Mouse (Mus musculus) large intestine, adult 2 months (tissue): ENCODE measurements at regions not wholly inside any gene's neighbourhood (a gene's known extent, or its start where the extent isn't known, plus 50 kb on each side); places are given as distances from the start of the nearest gene placed in this dataset.
A peak's percentile ranks its signal among the peaks of the same experiment; 100 is the strongest.
"Not testable (repeated sequence)": the region's sequence is repeated elsewhere in the genome, so short reads cannot be mapped to it uniquely, and the experiment has no call there.

Experiments
- DNase-seq: peaks from one replicate; pipeline ENCODE4 v3.0.0-alpha.2; 2012; ENCODE audit warnings: low read depth, low spot score
- WGBS: fragments of 180-500 bp; shearing (Covaris S2); methylation state at CpG from one replicate; pipeline ENCODE4 v1.1.7; 2018; 5-methylcytosine and 5-hydroxymethylcytosine counted together

DNA sequence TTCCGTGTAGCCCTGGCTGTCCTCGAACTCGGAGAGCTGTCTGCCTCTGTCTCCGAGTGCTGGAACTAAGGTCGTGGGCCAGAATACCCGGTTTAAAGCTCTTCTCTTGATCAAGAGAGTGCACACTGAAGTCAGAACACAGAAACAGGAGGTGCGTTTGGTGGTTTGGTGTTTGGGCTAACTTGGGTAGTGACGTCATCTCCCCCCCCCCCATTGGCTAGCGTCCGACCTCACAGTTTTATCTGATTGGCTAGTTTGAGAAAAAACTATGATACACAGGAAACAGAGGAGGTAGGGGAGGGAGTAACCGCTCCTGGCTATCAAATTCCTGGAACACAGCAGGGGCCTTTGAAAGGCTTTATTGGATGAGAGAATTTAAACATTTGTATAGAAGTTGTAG, 60.2 kb upstream of the Pim1 start:
- WGBS = 79% methylated on average over 11 of the region's 11 CpGs
- DNase-seq = no peak

DNA sequence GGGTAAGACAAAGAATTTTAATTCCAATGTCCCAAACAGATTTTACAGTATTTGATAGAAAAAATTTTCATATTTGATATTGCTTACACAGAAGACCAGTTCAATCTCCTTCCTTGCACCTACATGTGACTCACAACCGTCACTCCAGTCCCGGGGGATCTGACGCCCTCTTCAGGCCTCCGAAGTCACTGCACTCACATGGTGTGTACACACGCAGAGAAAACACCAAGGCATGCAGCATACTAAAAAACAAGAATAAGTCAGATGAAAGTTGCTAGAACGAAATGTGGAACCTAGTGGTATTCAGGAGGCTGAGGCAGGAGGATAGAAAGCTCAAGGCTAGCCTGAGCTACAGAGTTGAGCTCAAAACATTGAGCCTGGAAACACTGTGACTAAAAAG, 59.7 kb upstream of the Pim1 start:
- WGBS = 96% methylated on average over 6 of the region's 6 CpGs
- no peak for DNase-seq

- WGBS = 58% methylated on average over 8 of the region's 8 CpGs
- no peak for DNase-seq
Observed at GRCm38 (mm10) chr17:29431553-29432297, 58.8 kb upstream of the Pim1 start.

DNA sequence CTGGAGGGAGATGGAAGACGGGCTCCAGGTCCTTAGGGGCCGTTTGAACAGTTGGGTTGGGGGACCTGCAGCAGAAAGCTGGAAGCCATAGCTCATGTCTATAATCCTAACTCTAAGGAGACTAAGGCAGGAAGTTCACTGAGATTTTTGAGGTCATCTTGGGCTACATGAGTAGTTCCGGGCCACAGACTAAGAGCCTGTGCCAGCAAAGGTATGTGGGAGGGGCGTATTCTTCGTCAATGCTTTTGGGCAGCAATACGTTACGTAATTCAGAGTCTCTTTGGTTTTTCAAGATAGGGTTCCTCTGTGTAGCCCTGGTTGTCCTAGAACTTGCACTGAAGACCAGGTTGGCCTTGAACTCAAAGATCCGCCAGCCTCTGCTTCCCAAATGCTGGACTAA, 57.9 kb upstream of the Pim1 start:
- WGBS = 92% methylated on average over 8 of the region's 8 CpGs
- no peak for DNase-seq

- no peak for DNase-seq
- 82% methylated on average over 8 of the region's 8 CpGs for WGBS
Observed at GRCm38 (mm10) chr17:29433370-29433769, 57.2 kb upstream of the Pim1 start.

DNA sequence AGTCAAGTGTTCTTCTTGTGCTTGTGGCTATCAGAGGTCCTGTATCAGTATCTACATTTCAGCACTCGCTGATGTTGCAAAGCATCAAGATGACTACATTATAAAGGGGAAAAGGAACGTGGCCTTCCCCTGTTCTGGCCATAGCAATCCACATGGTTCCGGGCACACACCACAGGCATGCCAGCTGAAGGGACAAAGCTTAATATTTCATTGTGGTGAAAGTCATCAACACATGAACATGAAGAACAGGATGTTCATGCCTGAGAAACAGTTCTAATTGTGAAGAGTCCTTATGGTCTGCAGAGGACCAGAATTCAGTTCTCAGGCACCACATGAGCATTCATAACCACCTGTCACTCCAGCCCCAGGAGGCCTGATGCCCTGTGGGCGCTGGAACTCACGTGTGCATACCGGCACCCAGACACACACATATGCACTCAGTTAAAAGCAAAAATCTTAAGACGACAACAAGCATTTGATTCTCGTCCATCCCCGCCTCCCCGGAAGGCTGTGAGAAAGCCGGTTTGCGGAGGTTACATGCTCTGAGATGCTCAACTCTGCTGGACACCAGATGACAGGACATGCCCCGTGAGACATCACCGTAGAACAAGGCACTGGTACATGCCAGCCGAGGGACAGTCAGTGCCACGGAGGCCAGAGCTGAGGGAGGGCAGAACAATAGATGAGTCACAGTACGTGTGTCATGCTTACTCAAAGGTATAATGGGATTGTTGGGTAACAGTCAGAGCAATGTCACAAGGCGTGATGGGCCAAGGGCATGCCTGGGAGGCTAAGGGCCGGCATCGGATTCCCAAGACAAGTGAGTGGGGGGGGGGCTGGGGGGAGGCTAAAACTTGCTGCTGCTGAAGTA, 56.2 kb upstream of the Pim1 start:
- DNase-seq = no peak
- 83% methylated on average over 20 of the region's 20 CpGs for WGBS

GRCm38 (mm10) chr17:29435345-29436006, 55.1 kb upstream of the Pim1 start:
- DNase-seq = no peak
- WGBS = 91% methylated on average over 9 of the region's 9 CpGs

GRCm38 (mm10) chr17:29436484-29436870, 54.1 kb upstream of the Pim1 start:
- 89% methylated on average over 9 of the region's 9 CpGs for WGBS
- not testable (repeated sequence) for DNase-seq

GRCm38 (mm10) chr17:29436871-29437534, 53.5 kb upstream of the Pim1 start:
- DNase-seq = no peak
- 27% methylated on average over 36 of the region's 36 CpGs for WGBS

- 14% methylated on average over 16 of the region's 16 CpGs for WGBS
- no peak for DNase-seq
Observed at GRCm38 (mm10) chr17:29437535-29438324, 52.8 kb upstream of the Pim1 start.

GRCm38 (mm10) chr17:29438347-29439235, 52.0 kb upstream of the Pim1 start:
- 12% methylated on average over 16 of the region's 17 CpGs for WGBS
- DNase-seq = peak; percentile 97

- DNase-seq = peak; percentile 86
- WGBS = 27% methylated on average over 4 of the region's 4 CpGs
Observed at GRCm38 (mm10) chr17:29439992-29440391, 50.6 kb upstream of the Pim1 start.

- no peak for DNase-seq
Observed at GRCm38 (mm10) chr17:29440490-29440889, 50.1 kb upstream of the Pim1 start.
